Comparison of ENCODE assay signal across 25 mouse cellular contexts in the genomic region with DNA sequence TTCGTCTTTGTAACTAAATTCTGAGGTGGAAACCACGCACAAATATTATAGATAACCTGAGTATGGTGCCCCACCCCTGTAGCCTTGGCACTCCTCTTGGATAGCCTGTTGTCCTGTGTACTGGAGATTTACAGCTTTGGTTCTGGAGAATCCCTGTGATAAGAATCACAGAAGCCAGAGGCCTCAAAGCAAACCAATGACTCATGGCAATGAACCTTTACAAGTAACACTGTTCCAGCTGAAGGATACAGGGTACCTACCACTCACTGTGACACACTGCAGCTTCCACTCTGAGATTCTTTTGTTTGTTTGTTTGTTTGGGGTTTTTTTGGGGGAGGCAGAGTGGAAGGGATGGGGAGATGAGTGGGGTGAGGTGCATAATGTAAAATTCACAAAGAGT.
"Had no signal": no experiment of that assay in that cellular context is flagged by ENCODE, and none has a peak within 500 bp of the region (broad histone marks: within the 10 kb centered on the region; RNA-seq: fewer than 3 reads in every experiment).

No protein-coding gene starts in this region.

- ATAC-seq: hindbrain, postnatal 0 days; liver, embryonic 12.5 days had no signal

- DNase-seq: gastrocnemius, adult 2 months; gastrocnemius, postnatal 14 days; gastrocnemius, postnatal 36 days; heart, adult 18-20 months; heart, postnatal 14 days; heart, postnatal 36 days; kidney, adult 2 months; kidney, adult 9 months; kidney, postnatal 14 days; kidney, postnatal 36 days; layer of hippocampus, adult 9-11 months; layer of hippocampus, postnatal 36 days; left cerebral cortex, postnatal 4 days had no signal

- H3K27ac ChIP-seq: gastrocnemius, adult 2 months; heart, embryonic 13.5 days; heart, embryonic 15.5 days; hindbrain, embryonic 13.5 days; hindbrain, embryonic 15.5 days; hindbrain, postnatal 0 days; kidney, embryonic 15.5 days; kidney, postnatal 0 days; limb, embryonic 13.5 days; limb, embryonic 15.5 days; liver, embryonic 12.5 days; liver, embryonic 14.5 days had no signal

- H3K27me3 ChIP-seq: heart, embryonic 13.5 days; heart, embryonic 15.5 days; hindbrain, embryonic 13.5 days; hindbrain, embryonic 15.5 days; kidney, embryonic 15.5 days; limb, embryonic 13.5 days; limb, embryonic 15.5 days; liver, embryonic 12.5 days had no signal

- H3K4me3 ChIP-seq: gastrocnemius, adult 2 months; heart, embryonic 13.5 days; heart, embryonic 15.5 days; hindbrain, embryonic 13.5 days; hindbrain, embryonic 15.5 days; kidney, embryonic 15.5 days; limb, embryonic 13.5 days; limb, embryonic 15.5 days; liver, embryonic 12.5 days had no signal

- H3K4me2 ChIP-seq: heart, embryonic 11.5 days; heart, embryonic 13.5 days; heart, embryonic 15.5 days; hindbrain, embryonic 13.5 days; hindbrain, embryonic 15.5 days; kidney, embryonic 15.5 days; limb, embryonic 13.5 days; limb, embryonic 15.5 days; liver, embryonic 12.5 days had no signal

- H3K9me3 ChIP-seq: heart, embryonic 13.5 days; heart, embryonic 15.5 days; hindbrain, embryonic 13.5 days; hindbrain, embryonic 15.5 days; kidney, embryonic 15.5 days; limb, embryonic 15.5 days; liver, embryonic 12.5 days had no signal

- H3K36me3 ChIP-seq: heart, embryonic 13.5 days; heart, embryonic 15.5 days; hindbrain, embryonic 13.5 days; hindbrain, embryonic 15.5 days; kidney, embryonic 15.5 days; limb, embryonic 13.5 days; limb, embryonic 15.5 days; liver, embryonic 12.5 days had no signal

- H3K4me1 ChIP-seq: heart, embryonic 13.5 days; heart, embryonic 15.5 days; hindbrain, embryonic 13.5 days; hindbrain, embryonic 15.5 days; kidney, embryonic 15.5 days; limb, embryonic 15.5 days; liver, embryonic 12.5 days had no signal

- H3K9ac ChIP-seq: heart, embryonic 13.5 days; heart, embryonic 15.5 days; hindbrain, embryonic 13.5 days; hindbrain, embryonic 15.5 days; kidney, embryonic 15.5 days; limb, embryonic 13.5 days; limb, embryonic 15.5 days; liver, embryonic 12.5 days; liver, embryonic 14.5 days had no signal
